Mouse (Mus musculus) cerebellum, adult 2 months (tissue): Measurements from ENCODE around the gene Ly6g6f.

ENCODE experiments used
- CTCF ChIP-seq: fragments of 200-500 bp; IDR thresholded peaks from 2 replicates; pipeline ENCODE4 v1.5.1; 2011; ENCODE audit warnings: low read depth, mild to moderate bottlenecking, control low read depth, low read length, moderate library complexity, borderline replicate concordance; ENCODE audit not compliant: insufficient read depth
- POLR2A ChIP-seq: fragments of 200-500 bp; IDR thresholded peaks from 2 replicates; pipeline ENCODE4 v1.6.1; 2011; ENCODE audit warnings: low read length, control low read depth, borderline replicate concordance; ENCODE audit not compliant: insufficient read depth

- TF ChIP-seq CTCF: no peak
- TF ChIP-seq POLR2A: no peak
These were observed 46.1 kb downstream of the Ly6g6f start for GRCm38 (mm10) chr17:35039121-35039873.
